Mouse (Mus musculus) heart, embryonic 14.5 days (tissue): ENCODE data around the gene Xndc1. TPM values are rescaled to one million over a fixed set of nuclear protein-coding genes. Genes with fewer than 3 reads are reported as not detected.

Source experiments
- ATAC-seq: fragments of 200-750 bp; cut with Nextera tagmentation; 2 replicates; pipeline ENCODE4 v1.8.0; 2017; ENCODE audit warnings: low read depth, moderate TSS enrichment; ENCODE audit not compliant: insufficient number of reproducible peaks, insufficient read depth, low FRiP score
- H3K27ac ChIP-seq, 2 experiments: fragments of 200-500 bp in 1 of 2; fragments of 300-500 bp in 1 of 2; sonication (generic) in 1 of 2; replicated peaks in 1 of 2; 2 replicates each; pipeline ENCODE4 v1.5.1; 2012 to 2014; ENCODE audit warnings: low read depth in 2 of 2, low read length in 2 of 2, control low read depth in 1 of 2, mild to moderate bottlenecking in 1 of 2, mixed read lengths in 1 of 2; ENCODE audit not compliant: control insufficient read depth in 1 of 2, insufficient read depth in 1 of 2
- H3K27me3 ChIP-seq: fragments of 300-500 bp; sonication (generic); 2 replicates; pipeline ENCODE4 v1.6.1; 2014; ENCODE audit warnings: mild to moderate bottlenecking, low read length, control low read depth; ENCODE audit not compliant: control insufficient read depth, insufficient read depth
- H3K36me3 ChIP-seq: fragments of 300-500 bp; sonication (generic); 2 replicates; pipeline ENCODE4 v1.6.1; 2014; ENCODE audit warnings: mild to moderate bottlenecking, control low read depth, low read length, mixed read lengths; ENCODE audit not compliant: control insufficient read depth, insufficient read depth
- H3K4me1 ChIP-seq, 2 experiments: fragments of 200-500 bp in 1 of 2; fragments of 300-500 bp in 1 of 2; sonication (generic) in 1 of 2; 2 replicates each; pipeline ENCODE4 v1.6.1; 2012 to 2014; ENCODE audit warnings: low read length in 2 of 2, control low read depth in 1 of 2, mixed read lengths in 1 of 2; ENCODE audit not compliant: control insufficient read depth in 2 of 2, insufficient read depth in 2 of 2
- H3K4me2 ChIP-seq: fragments of 300-500 bp; sonication (generic); 2 replicates; pipeline ENCODE4 v1.6.1; 2014; ENCODE audit warnings: mild to moderate bottlenecking, low read length
- H3K4me3 ChIP-seq, 2 experiments: fragments of 200-500 bp in 1 of 2; fragments of 300-500 bp in 1 of 2; sonication (generic) in 1 of 2; 2 replicates each; pipeline ENCODE4 v1.5.1; 2012 to 2014; ENCODE audit warnings: low read length in 2 of 2, mild to moderate bottlenecking in 2 of 2, control low read depth in 1 of 2, low read depth in 1 of 2, moderate library complexity in 1 of 2; ENCODE audit not compliant: control insufficient read depth in 1 of 2, insufficient read depth in 1 of 2
- H3K9ac ChIP-seq: fragments of 300-500 bp; sonication (generic); 2 replicates; pipeline ENCODE4 v1.6.1; 2014; ENCODE audit warnings: mild to moderate bottlenecking, low read length
- H3K9me3 ChIP-seq: fragments of 300-500 bp; sonication (generic); 2 replicates; pipeline ENCODE4 v1.6.1; 2016; ENCODE audit warnings: low read length, control low read depth; ENCODE audit not compliant: control insufficient read depth
- WGBS: fragments of 180-500 bp; shearing (Covaris S2); extraction: QIAGEN DNeasy Blood & Tissue Kit; methylation state at CpG from one replicate; pipeline ENCODE4 v1.1.7; 2014; 5-methylcytosine and 5-hydroxymethylcytosine counted together
- polyA plus RNA-seq: library from polyadenylated mRNA; unstranded; fragments of >200 nt; fragmentation: Nextera tagmentation; extraction: Ambion mirVana; gene quantifications from 2 replicates; pipeline ENCODE4 v1.2.1, GENCODE M21; 2014

Gene Xndc1
- polyA plus RNA-seq, 1 experiment from 2014 or later = 16.2 TPM

- Histone ChIP-seq H3K4me2 (no peak overlapping the region), H3K36me3 (peaks cover 82% of the 10 kb centered on the region), H3K27me3 (no peaks in the 10 kb centered on the region), H3K27ac (no peak overlapping the region), H3K4me1 (no peaks in the 10 kb centered on the region), H3K9me3 (no peaks in the 10 kb centered on the region), H3K4me3 (no peak overlapping the region), H3K9ac (no peak overlapping the region)
- no peak for ATAC-seq
- 89% methylated on average over 5 of the region's 5 CpGs for WGBS
Observed at GRCm38 (mm10) chr7:102081784-102082183, 16.5 kb downstream of the Xndc1 start.

- Histone ChIP-seq H3K36me3 (peaks cover 75% of the 10 kb centered on the region), H3K9me3 (no peaks in the 10 kb centered on the region), H3K4me1 (no peaks in the 10 kb centered on the region), H3K4me3 (no peak within 1 kb of the TSS), H3K9ac (no peak within 1 kb of the TSS), H3K4me2 (no peak within 1 kb of the TSS), H3K27ac (no peak within 1 kb of the TSS), H3K27me3 (no peaks in the 10 kb centered on the region)
- WGBS = 82% methylated on average over 5 of the region's 5 CpGs
- no peak for ATAC-seq
Observed at GRCm38 (mm10) chr7:102082816-102083215, 17.5 kb downstream of the Xndc1 start, which contains the start of gene Trpc2. Gene Trpc2, plus strand, starts transcription at chr7:102083116.

- no peak overlapping the region for H3K9ac ChIP-seq
- H3K4me3 ChIP-seq = no peak overlapping the region
- H3K27ac ChIP-seq = no peak overlapping the region
- H3K9me3 ChIP-seq = no peaks in the 10 kb centered on the region
- no peaks in the 10 kb centered on the region for H3K27me3 ChIP-seq
- WGBS = 84% methylated on average over 26 of the region's 26 CpGs
- H3K4me2 ChIP-seq = no peak overlapping the region
- ATAC-seq = no peak
- H3K36me3 ChIP-seq = peaks cover 71% of the 10 kb centered on the region
- no peaks in the 10 kb centered on the region for H3K4me1 ChIP-seq
Observed at GRCm38 (mm10) chr7:102084041-102084696, 18.9 kb downstream of the Xndc1 start.

- Histone ChIP-seq H3K36me3 (peaks cover 57% of the 10 kb centered on the region), H3K4me3 (no peak overlapping the region), H3K27ac (no peak overlapping the region), H3K27me3 (no peaks in the 10 kb centered on the region), H3K4me2 (no peak overlapping the region), H3K9me3 (0 out of 2 replicates have a peak, but pooled peaks cover 5% of the 10 kb centered on the region), H3K9ac (no peak overlapping the region), H3K4me1 (no peaks in the 10 kb centered on the region)
- 85% methylated on average over 4 of the region's 4 CpGs for WGBS
- ATAC-seq = no peak
Observed at GRCm38 (mm10) chr7:102087336-102087735, 22.0 kb downstream of the Xndc1 start.

- H3K9ac ChIP-seq = peak overlapping the region; percentile 44
- ATAC-seq = peak; percentile 54
- 0 out of 2 replicates have a peak, but pooled peaks cover 6% of the 10 kb centered on the region for H3K36me3 ChIP-seq
- peak overlapping the region; percentile 2 to 24; a peak in 1 of 4 replicates for H3K27ac ChIP-seq
- peaks cover 29 to 33% of the 10 kb centered on the region in 2 experiments for H3K4me1 ChIP-seq
- peak overlapping the region; percentile 75 for H3K4me2 ChIP-seq
- H3K27me3 ChIP-seq = no peaks in the 10 kb centered on the region
- 2% methylated on average over 30 of the region's 30 CpGs for WGBS
- H3K9me3 ChIP-seq = no peaks in the 10 kb centered on the region
- peak overlapping the region; percentile 30 to 31 for H3K4me3 ChIP-seq
Observed at GRCm38 (mm10) chr7:102099760-102100661, 34.7 kb downstream of the Xndc1 start.

GRCm38 (mm10) chr7:102100868-102101267 lies 35.6 kb downstream of the Xndc1 start:
- H3K4me3 ChIP-seq = no peak overlapping the region
- H3K27ac ChIP-seq = 0 out of 4 replicates have a peak overlapping the region, but pooled peaks of 1 of the 2 experiments have one; percentile 24
- no peak for ATAC-seq
- WGBS = 61% methylated on average over 5 of the region's 5 CpGs
- peak overlapping the region; percentile 75; the same call in 1 of the 2 replicates for H3K4me2 ChIP-seq
- H3K36me3 ChIP-seq = 0 out of 2 replicates have a peak, but pooled peaks cover 2% of the 10 kb centered on the region
- no peaks in the 10 kb centered on the region for H3K27me3 ChIP-seq
- no peaks in the 10 kb centered on the region for H3K9me3 ChIP-seq
- H3K9ac ChIP-seq = peak overlapping the region; percentile 11; the same call in 1 of the 2 replicates
- H3K4me1 ChIP-seq = peaks cover 29 to 33% of the 10 kb centered on the region in 2 experiments

GRCm38 (mm10) chr7:102101487-102101886 lies 36.2 kb downstream of the Xndc1 start, which contains the start of gene Art1:
Gene Art1, plus strand, starts transcription at chr7:102101743.
- WGBS = 40% methylated on average over 5 of the region's 5 CpGs
- no peaks in the 10 kb centered on the region for H3K27me3 ChIP-seq
- H3K9me3 ChIP-seq = no peaks in the 10 kb centered on the region
- H3K27ac ChIP-seq = peak within 1 kb of the TSS in 1 of 2 experiments; percentile 24; a peak in 1 of 4 replicates
- no peaks in the 10 kb centered on the region for H3K36me3 ChIP-seq
- peak within 1 kb of the TSS; percentile 11; the same call in 1 of the 2 replicates for H3K9ac ChIP-seq
- H3K4me3 ChIP-seq = 0 out of 4 replicates have a peak within 1 kb of the TSS, but pooled peaks of 1 of the 2 experiments have one; percentile 30
- H3K4me1 ChIP-seq = peaks cover 32 to 35% of the 10 kb centered on the region in 2 experiments
- peak within 1 kb of the TSS; percentile 75 for H3K4me2 ChIP-seq
- ATAC-seq = no peak
